Mouse (Mus musculus) spleen, postnatal 36 days (tissue): ENCODE data around the gene Pamr1.
A peak's percentile ranks its signal among the peaks of the same experiment; 100 is the strongest.

Experiments used
- DNase-seq, 2 experiments: peaks; one replicate each; pipeline ENCODE4 v3.0.0; 2022; ENCODE audit warnings: low spot score in 2 of 2, mixed read lengths in 1 of 2

Gene Pamr1

GRCm38 (mm10) chr2:102598911-102599721 is 49.3 kb downstream of the Pamr1 start:
- DNase-seq, result no peak

GRCm38 (mm10) chr2:102600516-102600915 is 50.7 kb downstream of the Pamr1 start:
- no peak for DNase-seq

GRCm38 (mm10) chr2:102610485-102610884 is 60.7 kb downstream of the Pamr1 start:
- DNase-seq, result no peak

GRCm38 (mm10) chr2:102616637-102617036 is 66.8 kb downstream of the Pamr1 start:
- no peak for DNase-seq

- DNase-seq, result no peak
These were observed 71.1 kb downstream of the Pamr1 start for GRCm38 (mm10) chr2:102620744-102621429.

GRCm38 (mm10) chr2:102622176-102622575 is 72.4 kb downstream of the Pamr1 start:
- no peak for DNase-seq

- no peak for DNase-seq
These were observed 73.1 kb downstream of the Pamr1 start for GRCm38 (mm10) chr2:102622943-102623342.

GRCm38 (mm10) chr2:102624538-102624937 is 74.7 kb downstream of the Pamr1 start:
- no peak for DNase-seq

- DNase-seq, result no peak
These were observed 82.5 kb downstream of the Pamr1 start for GRCm38 (mm10) chr2:102632361-102632760.

GRCm38 (mm10) chr2:102634010-102634409 is 84.2 kb downstream of the Pamr1 start:
- no peak for DNase-seq

- DNase-seq, result no peak
These were observed 85.8 kb downstream of the Pamr1 start for GRCm38 (mm10) chr2:102635523-102636060.

- DNase-seq, result no peak
These were observed 86.3 kb downstream of the Pamr1 start for GRCm38 (mm10) chr2:102636116-102636600.

GRCm38 (mm10) chr2:102638140-102638539 is 88.3 kb downstream of the Pamr1 start:
- DNase-seq, result peak in 1 of 2 experiments; percentile 13

- DNase-seq, result no peak
These were observed 88.9 kb downstream of the Pamr1 start for GRCm38 (mm10) chr2:102638690-102639089.

GRCm38 (mm10) chr2:102648845-102649500 is 99.2 kb downstream of the Pamr1 start:
- no peak for DNase-seq

GRCm38 (mm10) chr2:102650322-102650721 is 100.5 kb downstream of the Pamr1 start:
- no peak for DNase-seq

GRCm38 (mm10) chr2:102655966-102656725 is 106.3 kb downstream of the Pamr1 start:
- DNase-seq, result no peak

- no peak for DNase-seq
These were observed 107.9 kb downstream of the Pamr1 start for GRCm38 (mm10) chr2:102657726-102658125.

- DNase-seq, result no peak
These were observed 108.4 kb downstream of the Pamr1 start, which contains the start of gene Slc1a2 for GRCm38 (mm10) chr2:102658163-102658660. Slc1a2 (plus strand) TSS chr2:102658659.

GRCm38 (mm10) chr2:102658661-102659520 is 109.1 kb downstream of the Pamr1 start:
- no peak for DNase-seq
